ENCODE assay signal across 8 mouse cellular contexts in the genomic region with DNA sequence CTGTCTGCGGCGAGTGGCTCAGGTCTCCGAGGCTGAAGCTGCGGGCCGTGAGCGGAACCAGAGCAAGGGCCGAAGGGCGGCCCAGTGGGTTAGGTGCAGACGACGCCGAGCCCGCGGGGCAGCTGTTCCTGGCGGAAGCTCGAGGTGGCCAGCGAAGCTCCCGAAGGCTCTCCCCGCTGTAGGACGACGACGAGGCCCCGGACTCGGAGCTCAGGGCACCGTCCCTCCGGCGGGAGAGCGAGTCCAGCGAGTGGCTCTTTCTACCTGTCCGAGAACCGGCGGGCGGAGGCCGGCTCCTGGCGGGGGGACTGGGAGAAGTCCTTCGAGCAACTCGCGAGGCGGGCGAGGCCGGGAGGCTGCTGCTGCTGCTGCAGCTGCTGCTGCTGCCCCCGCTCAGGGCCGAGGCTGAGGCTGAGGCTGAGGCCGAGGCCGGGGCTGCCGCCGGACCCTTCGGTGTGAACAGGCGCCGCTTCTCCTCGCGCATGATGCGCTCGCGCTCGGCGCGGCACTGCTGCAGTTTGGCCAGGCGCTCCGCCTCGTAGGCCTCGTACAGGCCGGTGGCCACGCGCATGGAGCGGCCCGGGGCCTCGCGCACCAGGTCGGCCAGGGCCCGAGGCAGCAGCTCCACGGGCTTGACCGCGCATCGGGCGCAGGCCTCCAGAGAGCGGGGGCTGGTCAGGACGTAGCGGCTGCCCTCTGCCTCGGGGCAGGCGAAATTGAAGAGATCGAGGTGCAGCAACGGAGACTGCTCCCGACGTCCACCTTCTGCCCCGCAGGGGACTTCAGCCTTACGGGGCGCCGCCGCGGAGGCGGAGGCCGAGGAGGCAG. TPM values are rescaled to one million over a fixed set of nuclear protein-coding genes. Genes with fewer than 3 reads are reported as not detected.
DNase-seq lines count a peak whose midpoint lies in the region; ATAC-seq and TF ChIP-seq lines count a peak whose summit lies in the region.

No protein-coding gene starts in this region.

- peak overlapping the region; percentile 47; the same call in 1 of the 2 replicates for H3K9ac ChIP-seq in lung, embryonic 16.5 days (ENCODE audit: low read length)
- peak overlapping the region; percentile 99 for H3K9ac ChIP-seq in forebrain, embryonic 16.5 days (replicated peaks; ENCODE audit: low read depth, low read length)
- no peak overlapping the region for H3K9ac ChIP-seq in intestine, postnatal 0 days (ENCODE audit: low read depth, low read length)
- peak overlapping the region; percentile 94 for H3K9ac ChIP-seq in midbrain, embryonic 15.5 days

- no peaks in the 10 kb centered on the region for H3K36me3 ChIP-seq in lung, embryonic 16.5 days (ENCODE audit: control insufficient read depth, insufficient read depth, low read length)
- peaks cover 48% of the 10 kb centered on the region for H3K36me3 ChIP-seq in forebrain, embryonic 16.5 days (ENCODE audit: control insufficient read depth, insufficient read depth)
- H3K36me3 ChIP-seq in intestine, postnatal 0 days (ENCODE audit: control insufficient read depth, insufficient read depth): no peaks in the 10 kb centered on the region
- peaks cover 48% of the 10 kb centered on the region for H3K36me3 ChIP-seq in midbrain, embryonic 15.5 days (replicated peaks)

- peak overlapping the region; percentile 99 for H3K4me2 ChIP-seq in lung, embryonic 16.5 days (ENCODE audit: low read depth, low read length)
- H3K4me2 ChIP-seq in forebrain, embryonic 16.5 days (ENCODE audit: low read length): peak overlapping the region; percentile 82
- H3K4me2 ChIP-seq in intestine, postnatal 0 days (replicated peaks; ENCODE audit: low read depth): peak overlapping the region; percentile 96
- H3K4me2 ChIP-seq in midbrain, embryonic 15.5 days: peak overlapping the region; percentile 79

- DNase-seq in lung, postnatal 36 days: no peak
- peak; percentile 47 to 54 for DNase-seq in cerebellum, postnatal 10 days
- no peak for DNase-seq in right cerebral cortex, postnatal 25 days

- peaks cover 18% of the 10 kb centered on the region for H3K4me1 ChIP-seq in lung, embryonic 16.5 days (replicated peaks; ENCODE audit: control insufficient read depth, insufficient read depth, low read length)
- peaks cover 12% of the 10 kb centered on the region for H3K4me1 ChIP-seq in forebrain, embryonic 16.5 days (replicated peaks; ENCODE audit: control insufficient read depth, insufficient read depth, low read length)
- H3K4me1 ChIP-seq in intestine, postnatal 0 days (replicated peaks; ENCODE audit: control insufficient read depth, insufficient read depth, low read length): peaks cover 6% of the 10 kb centered on the region
- H3K4me1 ChIP-seq in midbrain, embryonic 15.5 days: peaks cover 25% of the 10 kb centered on the region

- WGBS in lung, embryonic 16.5 days: 2% methylated on average over 77 of the region's 92 CpGs
- WGBS in forebrain, embryonic 16.5 days: 44% methylated on average over 92 of the region's 92 CpGs
- 1% methylated on average over 90 of the region's 92 CpGs for WGBS in intestine, postnatal 0 days
- 37% methylated on average over 92 of the region's 92 CpGs for WGBS in midbrain, embryonic 15.5 days

- peaks cover 71% of the 10 kb centered on the region for H3K27me3 ChIP-seq in lung, embryonic 16.5 days (ENCODE audit: control insufficient read depth, insufficient read depth, low read depth, low read length)
- H3K27me3 ChIP-seq in forebrain, embryonic 16.5 days (replicated peaks; ENCODE audit: control insufficient read depth, insufficient read depth, low read length): no peaks in the 10 kb centered on the region
- H3K27me3 ChIP-seq in intestine, postnatal 0 days (replicated peaks; ENCODE audit: control insufficient read depth, insufficient read depth, low read length): peaks cover 54% of the 10 kb centered on the region
- no peaks in the 10 kb centered on the region for H3K27me3 ChIP-seq in midbrain, embryonic 15.5 days (replicated peaks)

- H3K27ac ChIP-seq in lung, embryonic 16.5 days (ENCODE audit: low read length): no peak overlapping the region
- peak overlapping the region; percentile 99 for H3K27ac ChIP-seq in forebrain, embryonic 16.5 days (ENCODE audit: low read length)
- no peak overlapping the region for H3K27ac ChIP-seq in intestine, postnatal 0 days (ENCODE audit: low read depth, low read length)
- H3K27ac ChIP-seq in midbrain, embryonic 15.5 days: peak overlapping the region; percentile 98

- no peak for TF ChIP-seq CTCF in intestine, postnatal 0 days (IDR thresholded peaks at IDR 0.05; ENCODE audit: low read depth)

- no peaks in the 10 kb centered on the region for H3K9me3 ChIP-seq in lung, embryonic 16.5 days (ENCODE audit: control insufficient read depth, low read length)
- H3K9me3 ChIP-seq in forebrain, embryonic 16.5 days (ENCODE audit: control insufficient read depth, low read length): peaks cover 31% of the 10 kb centered on the region
- no peaks in the 10 kb centered on the region for H3K9me3 ChIP-seq in intestine, postnatal 0 days (ENCODE audit: control insufficient read depth)
- H3K9me3 ChIP-seq in midbrain, embryonic 15.5 days: peaks cover 20% of the 10 kb centered on the region

- H3K4me3 ChIP-seq in lung, embryonic 16.5 days (ENCODE audit: low read length): peak overlapping the region; percentile 60
- peak overlapping the region; percentile 82 for H3K4me3 ChIP-seq in forebrain, embryonic 16.5 days (replicated peaks; ENCODE audit: low read length)
- H3K4me3 ChIP-seq in intestine, postnatal 0 days (ENCODE audit: low read depth, low read length): peak overlapping the region; percentile 56
- peak overlapping the region; percentile 70 for H3K4me3 ChIP-seq in midbrain, embryonic 15.5 days

- peak; percentile 26; the same call in 1 of the 2 replicates for ATAC-seq in lung, embryonic 16.5 days (ENCODE audit: low read depth)
- no peak for ATAC-seq in forebrain, embryonic 16.5 days
- ATAC-seq in intestine, postnatal 0 days: peak; percentile 11
- ATAC-seq in midbrain, embryonic 15.5 days (replicated peaks): peak; percentile 16; the same call in 1 of the 2 replicates
- ATAC-seq in megakaryocyte-erythroid progenitor cell, adult 5-6 weeks (replicated peaks; ENCODE audit: low FRiP score, low TSS enrichment, poor library complexity, severe bottlenecking): no peak

RNA-seq across cellular contexts. Expression of gene Ccdc177, which starts 1.7 kb away (rescaled TPM):
- 0.06 TPM in 1 of 2 replicates, not detected in the other for polyA plus RNA-seq in lung, embryonic 16.5 days (2015; fragmentation: Nextera tagmentation; extraction: Ambion mirVana)
- 4.3 and 4.5 TPM in 2 replicates for polyA plus RNA-seq in forebrain, embryonic 16.5 days (2015; fragmentation: Nextera tagmentation; extraction: Ambion mirVana)
- polyA plus RNA-seq in intestine, postnatal 0 days (2015; fragmentation: Nextera tagmentation; extraction: Ambion mirVana): 0.03 and 0.10 TPM in 2 replicates
- 5.9 and 6.6 TPM in 2 replicates for polyA plus RNA-seq in midbrain, embryonic 15.5 days (2015; fragmentation: Nextera tagmentation; extraction: Ambion mirVana)
- not detected in 2 replicates for total RNA-seq in megakaryocyte-erythroid progenitor cell, adult 5-6 weeks (2014; fragmentation: Nextera tagmentation)
- not detected in 2 replicates for total RNA-seq in megakaryocyte-erythroid progenitor cell, adult 5-6 weeks (2017)

RNA-seq across cellular contexts. Expression of gene Susd6, which starts 31.5 kb away (rescaled TPM):
- 21.9 and 22.8 TPM in 2 replicates for polyA plus RNA-seq in lung, embryonic 16.5 days (2015; fragmentation: Nextera tagmentation; extraction: Ambion mirVana)
- polyA plus RNA-seq in forebrain, embryonic 16.5 days (2015; fragmentation: Nextera tagmentation; extraction: Ambion mirVana): 14.3 and 14.4 TPM in 2 replicates
- 16.9 and 17.6 TPM in 2 replicates for polyA plus RNA-seq in intestine, postnatal 0 days (2015; fragmentation: Nextera tagmentation; extraction: Ambion mirVana)
- polyA plus RNA-seq in midbrain, embryonic 15.5 days (2015; fragmentation: Nextera tagmentation; extraction: Ambion mirVana): 13.2 and 13.6 TPM in 2 replicates
- total RNA-seq in megakaryocyte-erythroid progenitor cell, adult 5-6 weeks (2014; fragmentation: Nextera tagmentation): 26.0 and 27.0 TPM in 2 replicates
- 17.3 and 26.4 TPM in 2 replicates for total RNA-seq in megakaryocyte-erythroid progenitor cell, adult 5-6 weeks (2017)

Comparison
In these comparisons a context has a peak if more than half of its experiments do, and no peak if none do; other contexts are left out.
1. ATAC-seq: peak in lung, embryonic 16.5 days (single experiment), intestine, postnatal 0 days (single experiment) and midbrain, embryonic 15.5 days (single experiment); none in forebrain, embryonic 16.5 days (single experiment) and megakaryocyte-erythroid progenitor cell, adult 5-6 weeks (single experiment).
2. H3K27ac ChIP-seq: peak in forebrain, embryonic 16.5 days (single experiment) and midbrain, embryonic 15.5 days (single experiment); none in lung, embryonic 16.5 days (single experiment) and intestine, postnatal 0 days (single experiment).
3. DNase-seq: peak in cerebellum, postnatal 10 days (2 of 2); none in lung, postnatal 36 days (single experiment) and right cerebral cortex, postnatal 25 days (single experiment).
4. Peak in every context shown above with its lines, with median percentiles within 50 percentile points of each other: H3K4me2 ChIP-seq and H3K4me3 ChIP-seq.